Mouse (Mus musculus) small intestine, adult 2 months (tissue): ENCODE data around the gene Mia2. TPM values are rescaled to one million over a fixed set of nuclear protein-coding genes. Genes with fewer than 3 reads are reported as not detected.
"Not testable (repeated sequence)": the region's sequence is repeated elsewhere in the genome, so short reads cannot be mapped to it uniquely, and the experiment has no call there.

ENCODE experiments used
- H3K27ac ChIP-seq: fragments of 200-500 bp; 2 replicates; pipeline ENCODE4 v1.5.1; 2012; ENCODE audit warnings: low read depth, low read length, control low read depth, inconsistent platforms; ENCODE audit not compliant: insufficient read depth
- H3K27me3 ChIP-seq: fragments of 200-500 bp; 2 replicates; pipeline ENCODE4 v1.6.1; 2012; ENCODE audit warnings: mild to moderate bottlenecking, moderate library complexity, low read length, inconsistent platforms; ENCODE audit not compliant: control insufficient read depth, insufficient read depth
- H3K36me3 ChIP-seq: fragments of 200-500 bp; 2 replicates; pipeline ENCODE4 v1.6.1; 2012; ENCODE audit warnings: mild to moderate bottlenecking, low read length, control low read depth, inconsistent platforms; ENCODE audit not compliant: control insufficient read depth, insufficient read depth
- H3K4me1 ChIP-seq: fragments of 200-500 bp; 2 replicates; pipeline ENCODE4 v1.6.1; 2012; ENCODE audit warnings: low read length, inconsistent platforms, mixed read lengths; ENCODE audit not compliant: control insufficient read depth, insufficient read depth, insufficient read length
- H3K4me3 ChIP-seq: fragments of 200-500 bp; 2 replicates; pipeline ENCODE4 v1.5.1; 2012; ENCODE audit warnings: low read depth, mild to moderate bottlenecking, control low read depth, inconsistent platforms, low read length, moderate library complexity
- CTCF ChIP-seq: fragments of 200-500 bp; IDR thresholded peaks from 2 replicates; pipeline ENCODE4 v1.5.1; 2012; ENCODE audit warnings: low read depth, mild to moderate bottlenecking, control low read depth, inconsistent platforms, low read length, moderate library complexity, mixed read lengths; ENCODE audit not compliant: insufficient replicate concordance, insufficient read length; ENCODE audit errors: extremely low read depth
- POLR2A ChIP-seq: fragments of 200-500 bp; IDR thresholded peaks from 2 replicates; pipeline ENCODE4 v1.6.1; 2012; ENCODE audit warnings: low read depth, mild to moderate bottlenecking, control low read depth, inconsistent platforms, low read length, moderate library complexity
- WGBS: fragments of 180-500 bp; shearing (Covaris S2); methylation state at CpG from one replicate; pipeline ENCODE4 v1.1.7; 2018; 5-methylcytosine and 5-hydroxymethylcytosine counted together
- polyA plus RNA-seq: library from polyadenylated mRNA; depleted of rRNA; stranded (reverse); fragments of >200 nt; gene quantifications from 2 replicates; pipeline ENCODE4 v1.2.3, GENCODE M21; 2012; rRNA removed

Mia2 gene
- 21.9 and 37.8 TPM in 2 replicates for polyA plus RNA-seq

GRCm38 (mm10) chr12:59095104-59096025 lies at the start of gene Mia2:
Mia2 (plus strand) TSS chr12:59095799.
- TF ChIP-seq POLR2A (peak; percentile 38; the same call in 1 of the 2 replicates), CTCF (no peak)
- 31% methylated on average over 19 of the region's 19 CpGs for WGBS
- Histone ChIP-seq H3K4me3 (peak within 1 kb of the TSS; percentile 69), H3K27ac (peak within 1 kb of the TSS; percentile 96), H3K27me3 (no peaks in the 10 kb centered on the region), H3K4me1 (peaks cover 3% of the 10 kb centered on the region), H3K36me3 (no peaks in the 10 kb centered on the region)

- Histone ChIP-seq H3K27ac (no peak overlapping the region), H3K4me1 (no peaks in the 10 kb centered on the region), H3K4me3 (no peak overlapping the region), H3K36me3 (peaks cover 21% of the 10 kb centered on the region), H3K27me3 (no peaks in the 10 kb centered on the region)
- WGBS, result 59% methylated on average over 3 of the region's 3 CpGs
- TF ChIP-seq POLR2A, result no peak
- TF ChIP-seq CTCF, result no peak
Observed at GRCm38 (mm10) chr12:59052470-59052869, 43.1 kb upstream of the Mia2 start.

- Histone ChIP-seq H3K4me1 (no peaks in the 10 kb centered on the region), H3K27ac (no peak overlapping the region), H3K4me3 (no peak overlapping the region), H3K27me3 (no peaks in the 10 kb centered on the region), H3K36me3 (peaks cover 21% of the 10 kb centered on the region)
- no peak for TF ChIP-seq CTCF
- TF ChIP-seq POLR2A, result no peak
- 80% methylated on average over 5 of the region's 5 CpGs for WGBS
Observed at GRCm38 (mm10) chr12:59053166-59053565, 42.4 kb upstream of the Mia2 start.

- no peaks in the 10 kb centered on the region for H3K4me1 ChIP-seq
- no peaks in the 10 kb centered on the region for H3K27me3 ChIP-seq
- no peak overlapping the region for H3K4me3 ChIP-seq
- TF ChIP-seq CTCF (no peak), POLR2A (no peak)
- H3K36me3 ChIP-seq, result peaks cover 16% of the 10 kb centered on the region
- no peak overlapping the region for H3K27ac ChIP-seq
Observed at GRCm38 (mm10) chr12:59053976-59054375, 41.6 kb upstream of the Mia2 start.

- H3K36me3 ChIP-seq, result peaks cover 10% of the 10 kb centered on the region
- 86% methylated on average over 4 of the region's 4 CpGs for WGBS
- H3K4me1 ChIP-seq, result peaks cover 6% of the 10 kb centered on the region; the same call in 1 of the 2 replicates
- no peaks in the 10 kb centered on the region for H3K27me3 ChIP-seq
- H3K4me3 ChIP-seq, result no peak overlapping the region
- no peak overlapping the region for H3K27ac ChIP-seq
- TF ChIP-seq CTCF, result no peak
- no peak for TF ChIP-seq POLR2A
Observed at GRCm38 (mm10) chr12:59055196-59055850, 40.3 kb upstream of the Mia2 start.

- H3K27ac ChIP-seq, result no peak overlapping the region
- TF ChIP-seq CTCF (no peak), POLR2A (no peak)
- H3K36me3 ChIP-seq, result peaks cover 6% of the 10 kb centered on the region; the same call in 1 of the 2 replicates
- peaks cover 7% of the 10 kb centered on the region; the same call in 1 of the 2 replicates for H3K4me1 ChIP-seq
- no peak overlapping the region for H3K4me3 ChIP-seq
- H3K27me3 ChIP-seq, result no peaks in the 10 kb centered on the region
- 97% methylated on average over 11 of the region's 11 CpGs for WGBS
Observed at GRCm38 (mm10) chr12:59056222-59056621, 39.4 kb upstream of the Mia2 start.

- WGBS, result 85% methylated on average over 5 of the region's 5 CpGs
Observed at GRCm38 (mm10) chr12:59058242-59058641, 37.4 kb upstream of the Mia2 start.

More at GRCm38 (mm10) chr12:59058242-59058641, 37.4 kb upstream of the Mia2 start:
- not testable (repeated sequence) for H3K36me3 ChIP-seq, H3K4me3 ChIP-seq, H3K27me3 ChIP-seq, H3K4me1 ChIP-seq, H3K27ac ChIP-seq
